Mouse (Mus musculus) cortical plate, adult 2 months (tissue): ENCODE results near the gene Tstd1.

Experiments
- CTCF ChIP-seq: fragments of 200-500 bp; IDR thresholded peaks from 2 replicates; pipeline ENCODE4 v1.5.1; 2011; ENCODE audit warnings: mild to moderate bottlenecking, control low read depth, low read length; ENCODE audit not compliant: insufficient read depth; ENCODE audit errors: extremely low read depth
- POLR2A ChIP-seq: fragments of 200-500 bp; IDR thresholded peaks from 2 replicates; pipeline ENCODE4 v1.6.1; 2011; ENCODE audit warnings: mild to moderate bottlenecking, low read length, control low read depth; ENCODE audit not compliant: insufficient read depth; ENCODE audit errors: extremely low read depth

DNA sequence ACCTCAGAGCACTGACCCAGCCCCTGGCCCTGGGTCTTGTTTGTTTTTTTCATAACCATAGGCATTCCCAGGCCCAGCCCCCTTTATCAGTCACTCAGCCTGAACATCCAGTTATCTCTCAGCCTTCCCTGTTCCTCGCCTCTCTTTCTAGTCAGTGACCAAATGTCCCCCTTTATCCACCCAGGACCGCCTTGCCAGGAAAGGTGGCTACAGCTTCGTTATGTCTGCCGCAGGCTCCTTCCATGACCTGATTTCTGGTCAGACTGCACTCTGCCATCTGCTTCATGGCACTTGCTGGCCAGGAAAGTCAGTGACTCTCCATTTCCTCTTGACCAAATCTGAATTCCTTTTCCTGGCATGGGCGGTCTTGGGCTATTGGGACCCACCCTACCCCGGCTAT lies 40.4 kb upstream of the Tstd1 start:
- TF ChIP-seq POLR2A: no peak
- TF ChIP-seq CTCF: no peak
